Mouse (Mus musculus): Measurements from ENCODE around the gene Ppil1. TPM values are rescaled to one million over a fixed set of nuclear protein-coding genes. Genes with fewer than 3 reads are reported as not detected.
A peak's percentile ranks its signal among the peaks of the same experiment; 100 is the strongest.
"Not testable (repeated sequence)": the region's sequence is repeated elsewhere in the genome, so short reads cannot be mapped to it uniquely, and the experiment has no call there.

Ppil1 gene
- total RNA-seq, 2 experiments from 2014 or later, result 20.4 to 25.3 TPM

DNA sequence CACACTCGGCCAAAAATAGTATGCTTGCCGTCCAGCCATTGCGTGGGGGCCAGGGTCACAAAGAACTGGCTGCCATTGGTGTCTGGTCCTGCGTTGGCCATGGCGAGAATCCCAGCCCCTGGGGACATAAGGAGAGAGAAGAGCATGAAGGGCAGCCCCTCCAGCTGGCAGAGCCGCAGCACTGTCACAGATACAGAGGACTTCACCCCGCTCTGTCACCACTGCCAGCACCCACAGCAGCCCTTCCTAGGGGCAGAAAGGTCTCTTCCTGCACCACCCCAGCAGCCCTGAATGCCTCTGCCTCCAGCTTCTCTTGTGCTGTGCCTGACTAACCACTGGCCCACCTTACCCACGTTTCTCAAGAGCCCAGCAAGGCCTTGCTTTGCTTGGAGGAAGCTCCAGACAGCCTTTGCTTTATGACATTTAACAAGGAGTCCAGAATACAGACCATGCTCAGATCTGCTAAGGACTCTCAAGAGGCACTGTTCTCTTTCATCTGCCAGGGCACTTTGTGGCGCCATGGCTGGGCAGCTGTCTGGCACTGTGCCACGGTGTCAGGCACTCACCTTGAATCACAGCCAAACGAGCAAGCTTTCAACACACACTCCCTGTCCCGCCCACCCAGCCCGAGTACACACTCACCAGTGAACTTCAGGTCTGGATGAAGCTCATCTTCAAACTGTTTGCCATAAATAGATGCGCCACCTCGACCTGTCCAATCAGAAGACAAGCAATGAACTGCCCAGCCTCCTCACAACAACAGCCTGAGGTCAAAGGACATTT, 12.2 kb downstream of the Ppil1 start:
- peak; percentile 93 to 94 for DNase-seq

DNA sequence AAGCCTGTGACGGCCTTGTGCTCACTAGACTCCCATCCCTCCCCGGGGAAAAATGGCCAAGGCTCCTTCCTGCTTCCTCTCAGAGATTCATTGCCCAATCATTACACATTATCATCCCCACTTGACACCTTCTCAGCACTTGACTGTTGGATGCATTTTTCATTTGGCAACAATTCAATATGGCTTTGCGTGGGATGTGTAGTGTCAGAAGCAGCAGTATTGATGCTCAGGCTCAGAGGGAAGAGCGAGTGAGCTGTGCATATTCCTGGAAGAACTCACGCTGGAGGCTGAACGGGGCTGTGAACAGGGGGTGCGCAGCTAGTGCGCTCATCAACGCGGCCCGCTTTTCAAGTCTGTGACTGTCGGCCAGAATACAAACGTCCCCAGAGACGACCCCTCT, 13.0 kb downstream of the Ppil1 start:
- not testable (repeated sequence) for DNase-seq

DNA sequence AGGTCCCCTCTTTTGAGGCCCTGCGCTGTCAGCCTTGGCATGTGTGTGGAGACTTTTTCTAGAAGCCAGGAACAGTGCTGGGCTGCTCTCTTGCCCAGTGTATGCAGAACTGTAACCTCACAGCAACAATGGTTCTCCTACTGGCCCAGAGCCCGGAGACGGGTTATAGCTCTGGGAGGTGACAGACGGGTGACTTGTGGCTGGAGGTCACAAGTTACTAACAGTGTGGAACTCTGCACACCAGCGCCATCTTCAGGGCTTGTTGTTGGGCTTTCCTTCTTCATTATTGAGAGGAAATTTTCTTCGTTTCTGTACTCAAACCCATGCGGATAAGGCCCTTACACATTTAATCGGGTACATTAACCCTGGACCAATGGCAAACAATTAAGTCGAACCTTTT, 14.5 kb downstream of the Ppil1 start:
- peak; percentile 83 to 85 for DNase-seq

DNA sequence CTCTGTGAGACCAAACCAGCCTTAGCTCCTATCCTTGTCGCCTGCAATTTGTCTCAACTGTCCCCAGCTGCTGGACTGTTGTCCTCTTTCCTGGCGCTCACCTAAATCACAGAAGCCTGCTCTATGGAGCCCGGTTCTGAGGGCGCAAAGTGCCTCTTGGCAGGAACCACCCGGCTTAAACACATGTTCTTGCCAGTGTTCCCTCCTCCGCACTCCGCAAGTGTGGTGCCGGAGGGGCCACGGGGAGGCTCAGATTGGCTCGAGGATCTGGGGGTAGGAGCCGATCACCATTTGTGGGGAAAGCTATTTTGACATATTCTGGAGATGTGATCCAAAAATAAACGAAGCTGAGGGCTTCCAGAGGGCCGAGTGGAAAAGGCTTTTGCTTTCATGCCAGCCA, 16.1 kb downstream of the Ppil1 start:
- no peak for DNase-seq

DNA sequence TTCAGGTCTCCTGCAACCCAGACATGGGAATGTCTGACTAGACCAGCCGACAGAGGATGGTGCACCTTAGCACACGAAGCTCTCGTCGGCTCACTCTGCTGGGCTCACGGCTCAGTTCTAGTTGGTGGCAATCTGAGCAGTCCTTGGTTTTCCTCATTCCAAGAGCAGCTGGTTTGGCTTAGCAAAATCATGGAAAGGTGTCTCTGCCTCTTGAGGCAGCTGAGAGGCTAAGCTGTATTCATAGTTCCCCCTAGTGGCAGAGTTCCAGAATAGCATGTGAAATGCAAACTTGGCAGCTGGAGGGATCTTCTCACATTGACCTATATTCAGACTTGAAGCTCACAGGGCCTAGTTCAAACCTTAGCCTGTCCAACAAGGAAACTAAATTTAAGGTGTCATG, 17.4 kb downstream of the Ppil1 start:
- DNase-seq, result peak in 1 of 2 experiments; percentile 43

DNA sequence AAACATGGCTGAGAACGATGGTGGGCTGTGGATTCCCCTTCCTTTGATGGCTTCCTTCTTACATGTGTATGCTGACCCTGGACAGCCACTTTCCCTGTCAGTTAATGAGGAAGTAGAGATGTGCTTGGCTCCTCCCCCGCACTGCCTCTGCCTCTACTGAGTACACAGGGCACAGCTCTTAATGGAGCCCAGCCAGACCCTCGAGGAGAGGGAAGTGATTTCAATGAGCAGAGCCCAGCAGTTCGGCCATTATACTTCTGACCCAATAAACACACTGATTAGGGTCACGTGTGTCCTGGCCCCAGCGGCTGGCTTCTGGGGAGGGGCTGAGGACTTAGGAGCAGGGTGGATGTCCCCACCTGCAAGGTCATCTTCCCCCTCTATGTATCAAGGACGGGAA, 18.3 kb downstream of the Ppil1 start:
- DNase-seq, result no peak

DNA sequence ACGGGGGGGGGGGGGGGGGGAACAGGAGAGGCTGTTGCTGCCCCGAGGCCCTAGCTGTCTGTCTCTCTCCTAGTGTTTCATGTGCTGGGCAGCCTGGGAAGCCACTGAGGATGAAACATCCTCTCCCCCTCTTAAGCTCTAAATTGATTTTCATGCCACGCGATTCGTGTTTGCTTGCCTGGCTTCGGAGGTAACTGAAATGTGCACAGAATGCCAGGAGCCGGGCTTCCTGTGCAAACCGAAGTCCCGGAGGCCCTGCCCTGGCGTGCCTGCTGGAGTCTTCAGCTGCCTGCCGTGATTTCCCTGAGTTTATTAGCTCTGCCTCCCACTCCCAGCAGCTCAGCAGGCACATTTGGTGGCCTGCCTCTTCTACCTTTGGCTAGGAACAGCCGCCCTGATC, 19.1 kb downstream of the Ppil1 start:
- DNase-seq, result no peak

DNA sequence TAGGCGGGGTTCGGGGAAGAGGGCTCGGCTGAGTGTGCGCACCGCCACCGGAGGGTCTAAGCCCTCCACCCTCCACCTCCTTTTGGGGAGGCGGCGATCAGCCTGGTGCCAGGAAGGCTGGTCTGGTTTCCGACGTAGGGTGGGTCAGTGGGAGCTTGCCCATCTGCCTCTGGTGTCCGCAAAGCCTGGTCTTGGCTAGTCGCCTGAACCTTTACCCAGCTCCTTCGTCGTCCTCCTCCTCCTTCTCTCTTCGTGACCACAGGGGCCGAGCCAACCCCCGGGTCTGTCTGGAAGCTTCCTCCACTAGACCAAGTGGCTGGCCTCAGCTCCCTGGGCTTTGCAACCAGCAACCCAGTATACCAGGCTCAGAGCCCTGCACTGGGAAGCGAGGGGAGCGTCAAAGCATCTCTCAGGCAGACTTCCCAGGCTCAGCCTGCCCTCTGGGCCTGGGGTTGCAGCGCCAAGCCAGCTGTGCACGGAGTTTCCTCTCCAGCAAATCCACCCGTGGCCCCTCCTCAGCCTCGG, 25.5 kb downstream of the Ppil1 start:
- DNase-seq, result no peak

DNA sequence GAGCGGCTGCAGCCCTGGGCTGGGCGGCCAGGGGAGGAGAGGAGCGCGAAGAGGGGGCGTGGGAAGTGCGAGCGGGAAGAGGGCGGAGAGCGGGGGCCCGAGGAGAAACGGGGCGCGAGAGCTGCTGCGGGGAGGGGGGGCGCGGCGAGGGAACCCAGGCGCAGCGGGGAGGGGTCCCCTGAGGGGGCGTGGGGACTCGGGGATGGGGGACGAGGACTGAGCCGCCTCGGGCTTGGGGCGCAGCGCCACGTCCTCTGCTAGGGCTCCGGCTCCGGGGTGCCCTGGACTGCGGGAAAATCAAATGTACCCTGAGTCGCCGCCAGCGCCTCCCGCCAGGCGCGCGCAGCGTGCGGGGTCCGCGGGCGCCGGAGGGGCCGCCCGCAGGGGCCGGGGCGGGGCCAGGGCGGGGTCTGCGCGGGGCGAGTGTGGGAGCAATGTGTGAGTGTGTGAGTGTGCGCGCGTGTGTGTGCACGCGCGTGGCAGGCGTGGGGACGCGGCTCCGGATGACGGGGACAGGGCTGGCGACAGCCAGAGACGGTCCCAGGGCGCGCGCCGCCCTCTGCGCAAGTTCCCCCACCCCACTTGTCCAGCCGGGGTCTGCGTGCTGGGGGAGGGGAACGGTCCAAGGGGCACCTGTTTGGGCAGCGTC, 26.1 kb downstream of the Ppil1 start, which contains the start of gene Cpne5:
Gene Cpne5, minus strand, starts transcription at position 396 of the 649 bp plus-strand sequence.
- no peak for DNase-seq

DNA sequence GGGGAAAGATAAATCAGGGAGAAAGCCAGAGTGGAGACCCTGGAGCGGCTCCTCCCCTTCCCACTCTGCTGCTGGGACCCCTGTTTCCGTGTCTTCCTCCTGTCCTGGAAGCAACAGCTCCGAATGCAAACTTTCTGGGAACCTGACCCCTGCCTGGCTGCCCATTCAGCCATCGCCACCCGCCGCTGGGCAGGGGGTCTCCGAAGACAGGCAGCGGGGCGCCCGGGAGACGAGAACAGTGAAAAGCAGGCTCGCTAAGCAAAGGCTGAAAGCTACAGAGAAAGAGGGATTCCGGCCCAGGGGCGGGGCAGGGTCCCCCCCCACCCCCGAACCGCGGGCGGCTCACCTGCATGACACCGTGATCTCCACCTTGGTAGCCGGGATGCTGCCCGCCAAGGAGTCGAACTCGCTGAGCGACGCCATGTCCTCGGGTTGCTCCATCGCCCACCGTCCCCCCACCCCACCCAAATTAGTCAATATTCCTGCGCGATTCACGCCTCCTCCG, 26.7 kb downstream of the Ppil1 start:
- no peak for DNase-seq

DNA sequence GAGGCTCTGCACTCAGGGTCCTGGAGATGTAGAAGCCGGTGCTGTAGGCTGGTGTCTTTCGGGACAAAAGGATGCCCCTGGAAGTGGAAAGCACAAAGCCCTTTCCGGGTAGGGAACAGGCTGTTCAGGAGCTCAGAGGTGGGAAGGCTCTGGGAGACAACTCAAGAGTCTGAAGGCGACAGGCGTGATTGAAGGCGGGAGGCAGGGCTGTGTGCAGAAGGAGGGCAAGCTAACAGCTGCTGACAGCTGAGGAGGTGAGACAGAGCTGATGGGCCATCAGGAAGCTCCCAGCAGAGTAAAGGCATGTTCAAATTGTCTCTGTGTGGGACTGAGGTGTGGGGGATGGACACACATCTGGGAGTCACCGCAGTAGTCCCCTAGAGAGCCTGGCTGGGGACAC, 27.9 kb downstream of the Ppil1 start:
- no peak for DNase-seq

DNA sequence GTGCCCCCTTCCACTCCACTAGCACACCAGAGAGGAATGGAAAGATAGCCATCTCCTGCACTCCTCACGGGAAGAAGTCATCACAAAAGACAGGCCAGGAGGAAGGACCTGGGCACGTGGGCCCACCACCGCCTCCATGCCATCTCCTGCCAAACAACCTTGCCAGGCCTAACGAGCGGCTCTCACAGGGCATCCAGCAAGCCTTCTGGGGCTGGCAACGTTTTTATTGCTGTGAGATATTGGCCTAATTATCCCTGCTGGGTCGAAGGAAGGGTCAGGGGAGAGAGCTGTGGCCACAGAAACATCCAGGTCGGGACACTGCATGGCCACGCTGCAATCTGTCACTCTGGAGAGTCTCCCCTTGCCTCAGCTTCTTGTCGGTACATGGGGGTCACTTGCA, 32.9 kb downstream of the Ppil1 start:
- no peak for DNase-seq

DNA sequence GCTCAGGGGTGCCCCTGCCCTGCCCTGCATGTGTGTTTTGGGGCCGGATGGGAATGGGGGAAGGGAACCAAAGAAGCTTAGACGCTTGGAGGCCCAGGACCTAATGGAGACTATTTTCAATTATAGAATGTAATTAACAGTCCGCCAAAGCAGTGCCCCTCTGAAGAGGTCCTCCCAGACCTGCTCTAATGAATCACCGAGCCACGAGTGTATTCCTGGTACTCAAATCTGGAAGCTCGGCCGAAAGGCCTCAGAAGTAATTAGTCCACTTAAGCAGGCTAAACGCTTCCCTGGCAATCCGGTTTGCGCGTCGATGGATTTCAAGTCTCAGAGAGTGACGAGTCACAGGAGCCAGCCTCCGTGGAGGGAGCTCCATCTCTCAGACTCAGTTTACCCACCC, 43.4 kb downstream of the Ppil1 start:
- no peak for DNase-seq

DNA sequence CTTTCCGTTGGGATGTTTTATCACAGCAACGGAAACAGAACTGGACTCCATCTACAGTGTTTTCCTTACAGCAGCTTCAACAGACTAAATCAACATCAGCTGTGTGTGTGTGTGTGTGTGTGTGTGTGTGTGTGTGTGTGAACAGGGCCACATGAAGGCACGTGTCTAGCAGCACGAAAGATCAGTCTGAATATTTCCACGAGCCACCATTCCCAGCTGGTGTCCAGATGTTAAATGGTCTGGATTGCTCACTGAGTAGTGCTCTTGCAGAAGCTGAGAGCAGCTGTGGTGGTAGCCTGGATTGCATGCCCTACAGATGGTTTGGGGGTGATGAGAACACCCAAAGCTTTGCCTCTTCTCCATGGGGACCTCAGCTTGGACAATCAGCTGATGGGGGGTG, 46.0 kb downstream of the Ppil1 start:
- DNase-seq, result no peak

DNA sequence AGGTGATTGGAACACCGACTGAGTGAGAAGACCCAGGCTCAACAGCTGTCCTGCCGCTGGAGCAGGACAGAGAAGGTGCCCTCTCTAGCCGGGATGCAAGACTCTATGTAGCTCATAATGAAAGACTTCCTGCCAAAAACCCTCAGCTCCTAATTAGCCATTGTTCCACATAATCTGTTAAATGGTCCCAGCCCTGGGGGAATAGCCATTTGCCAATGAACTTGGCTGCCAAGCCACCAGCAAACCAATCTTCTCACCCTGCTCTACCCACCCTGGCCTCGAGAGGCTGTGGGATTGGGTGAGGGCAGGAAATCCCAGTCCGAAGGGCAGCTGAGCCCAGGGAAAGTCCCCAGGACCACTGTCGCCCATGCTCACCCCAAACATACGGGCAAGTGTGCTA, 47.9 kb downstream of the Ppil1 start:
- no peak for DNase-seq

DNA sequence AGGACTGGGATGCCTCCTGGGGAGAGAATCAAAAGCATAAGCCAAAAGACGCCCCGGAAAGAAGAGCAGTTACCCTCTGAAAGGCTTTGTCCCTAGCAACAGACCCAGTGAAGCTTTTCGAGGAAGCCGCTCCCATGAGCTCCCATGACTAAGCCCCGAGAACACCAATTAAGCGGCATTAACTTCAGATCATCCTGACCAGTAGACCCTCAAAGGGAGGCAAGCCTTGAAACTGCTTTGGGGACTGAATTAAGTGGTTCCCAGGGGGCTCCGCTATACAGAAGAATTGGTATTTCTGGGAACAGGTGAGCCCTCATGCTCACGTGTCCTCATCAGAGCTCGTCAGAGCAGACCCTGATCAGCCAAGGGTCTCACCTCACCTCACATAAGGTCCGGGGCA, 49.3 kb downstream of the Ppil1 start:
- DNase-seq, result no peak

DNA sequence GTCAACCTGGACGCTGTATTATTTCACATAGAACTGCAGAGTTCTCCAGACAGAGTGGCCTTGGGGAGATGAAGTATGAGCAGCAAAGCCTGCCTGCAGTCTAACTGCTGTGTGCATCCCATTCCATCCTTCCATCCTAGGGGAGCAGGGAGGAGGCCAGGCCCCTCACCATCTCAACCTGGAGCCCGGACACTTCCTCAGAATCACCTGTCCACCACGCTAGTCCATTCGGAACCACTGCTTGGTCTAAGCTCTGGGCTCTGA, 49.9 kb downstream of the Ppil1 start:
- DNase-seq, result no peak

DNA sequence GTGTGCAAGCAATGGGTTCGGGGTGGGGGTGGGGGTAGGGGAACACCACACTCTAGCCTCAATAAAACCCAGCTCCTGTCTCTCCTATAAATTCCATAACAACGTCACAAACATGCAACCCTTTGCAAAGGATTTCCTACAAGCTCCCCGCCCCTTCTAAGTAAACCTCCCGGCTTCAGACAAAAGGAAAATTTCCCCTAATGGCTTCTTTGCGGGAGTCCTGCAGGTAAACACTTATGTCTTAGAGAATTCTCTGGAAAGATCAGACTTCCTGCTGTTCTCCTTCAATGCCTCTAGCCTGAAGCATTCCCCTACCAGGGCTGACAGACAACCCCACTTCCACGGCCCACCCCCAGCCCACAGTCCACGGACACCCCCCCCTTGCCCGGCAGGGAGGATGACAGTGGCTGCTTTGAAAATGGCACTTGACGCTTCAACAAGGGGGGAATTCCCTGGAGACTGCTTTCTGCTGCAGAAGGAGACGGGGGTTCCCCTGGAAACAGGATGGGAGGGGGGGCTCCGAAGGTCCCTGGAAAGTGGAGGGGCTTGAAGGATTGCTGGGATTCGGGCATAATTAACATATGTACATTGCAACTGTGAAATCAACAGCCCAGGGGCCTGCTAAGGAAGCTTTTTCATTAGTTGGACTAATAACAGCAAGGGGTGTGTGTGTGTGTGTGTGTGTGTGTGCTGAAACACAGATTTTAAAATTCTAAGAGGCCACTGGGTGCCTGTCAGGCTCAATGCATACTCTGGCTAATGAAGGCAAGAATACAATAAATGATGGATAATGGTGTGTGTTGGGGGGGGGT, 50.4 kb downstream of the Ppil1 start:
- DNase-seq, result no peak

DNA sequence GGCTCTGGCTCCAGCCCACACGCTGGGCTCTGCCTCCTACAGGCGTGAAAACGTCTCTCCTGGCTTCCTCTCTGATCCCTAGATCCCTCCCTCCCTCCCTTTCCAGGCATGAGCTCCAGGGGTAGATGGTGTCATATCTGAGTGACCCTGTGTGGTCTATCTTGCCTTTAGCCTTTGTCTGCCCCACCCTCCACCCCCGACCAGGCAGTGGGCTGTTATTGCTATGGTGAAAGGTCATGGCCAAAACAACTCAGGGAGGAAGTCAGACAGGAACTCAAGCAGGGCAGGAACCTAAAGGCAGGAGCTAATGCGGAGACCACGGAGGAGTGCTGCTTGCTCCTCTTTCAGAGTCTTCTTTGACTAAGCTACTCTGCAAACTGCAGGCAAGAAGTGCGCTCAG, 52.1 kb downstream of the Ppil1 start:
- no peak for DNase-seq

DNA sequence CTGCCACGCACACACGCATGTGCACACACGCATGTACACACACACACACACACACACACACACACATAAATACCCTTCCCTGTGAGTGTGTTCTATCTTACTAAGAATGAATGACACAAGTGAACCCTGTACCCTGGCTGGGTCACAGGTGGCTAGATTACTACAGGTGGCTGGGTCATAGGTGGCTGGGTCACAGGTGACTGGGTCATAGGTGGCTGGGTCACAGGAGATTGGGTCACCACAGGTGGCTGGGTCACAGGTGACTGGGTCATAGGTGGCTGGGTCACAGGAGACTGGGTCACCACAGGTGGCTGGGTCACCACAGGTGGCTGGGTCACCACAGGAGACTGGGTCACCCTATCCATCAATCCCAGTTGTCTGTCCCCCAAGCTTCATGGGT, 53.9 kb downstream of the Ppil1 start:
- no peak for DNase-seq

DNA sequence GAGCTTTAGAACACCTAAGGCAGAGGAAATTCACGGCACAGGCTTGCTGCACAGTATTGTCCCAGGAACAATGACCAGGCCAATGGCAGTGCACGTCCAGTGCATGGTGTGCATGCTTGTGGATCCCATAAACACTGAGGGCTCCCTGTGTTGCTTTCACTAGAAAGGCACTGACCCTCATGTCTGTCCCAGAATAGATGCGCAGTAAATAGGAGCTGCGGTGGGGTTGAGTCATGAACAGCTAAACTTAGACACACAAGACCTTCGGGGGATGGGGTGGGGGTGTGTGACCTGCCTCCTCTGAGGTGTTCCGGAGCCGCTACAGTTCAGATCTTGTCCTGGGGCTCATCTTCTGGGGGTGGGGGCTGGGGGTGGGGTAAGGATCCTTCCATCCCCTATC, 57.9 kb downstream of the Ppil1 start:
- DNase-seq, result no peak

DNA sequence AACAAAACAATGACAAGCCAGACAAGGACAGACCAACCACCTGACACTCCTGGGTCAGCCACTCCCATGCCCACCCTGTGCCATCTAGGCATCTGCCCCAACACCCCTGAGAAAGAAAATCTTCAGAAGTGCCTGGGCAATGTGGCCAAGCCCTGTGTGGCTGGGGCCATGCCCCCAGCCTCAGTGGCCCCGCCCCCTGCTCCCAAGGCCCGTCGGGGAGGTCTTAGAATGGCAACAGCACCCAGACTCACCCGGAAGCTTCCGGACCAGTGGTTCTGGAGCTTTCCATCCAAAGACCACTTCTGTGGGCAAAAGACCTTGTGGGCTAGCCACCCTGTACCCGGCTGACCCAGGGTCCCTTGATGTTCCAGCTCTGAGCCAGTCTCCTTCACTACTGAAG, 61.4 kb downstream of the Ppil1 start:
- no peak for DNase-seq

All from adrenal gland, postnatal 36 days (tissue).